Mouse (Mus musculus) ovary, postnatal 10 days (tissue): ENCODE results near the gene Kcnb1.
"Not testable (repeated sequence)": the region's sequence is repeated elsewhere in the genome, so short reads cannot be mapped to it uniquely, and the experiment has no call there.

Experiments used
- DNase-seq: peaks from one replicate; pipeline ENCODE4 v3.0.0; 2022; ENCODE audit warnings: low spot score

Kcnb1 gene

DNA sequence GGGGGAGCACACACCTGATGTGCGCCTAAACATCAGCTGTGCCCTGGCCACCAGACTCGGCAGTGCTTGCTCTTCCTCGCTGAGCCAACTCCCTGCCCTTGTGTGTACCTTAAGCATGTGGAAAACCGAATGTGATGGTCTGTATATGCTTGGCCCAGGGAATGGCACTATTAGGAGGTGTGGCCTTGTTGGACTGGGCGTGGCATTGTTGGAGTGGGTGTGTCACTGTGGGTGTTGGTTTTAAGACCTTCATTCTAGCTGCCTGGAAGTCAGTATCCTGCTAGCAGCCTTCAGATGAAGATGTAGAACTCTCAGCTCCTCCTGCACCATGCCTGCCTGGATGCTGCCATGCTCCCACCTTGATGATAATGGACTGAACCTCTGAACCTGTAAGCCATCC lies 14.7 kb upstream of the Kcnb1 start:
- not testable (repeated sequence) for DNase-seq

DNA sequence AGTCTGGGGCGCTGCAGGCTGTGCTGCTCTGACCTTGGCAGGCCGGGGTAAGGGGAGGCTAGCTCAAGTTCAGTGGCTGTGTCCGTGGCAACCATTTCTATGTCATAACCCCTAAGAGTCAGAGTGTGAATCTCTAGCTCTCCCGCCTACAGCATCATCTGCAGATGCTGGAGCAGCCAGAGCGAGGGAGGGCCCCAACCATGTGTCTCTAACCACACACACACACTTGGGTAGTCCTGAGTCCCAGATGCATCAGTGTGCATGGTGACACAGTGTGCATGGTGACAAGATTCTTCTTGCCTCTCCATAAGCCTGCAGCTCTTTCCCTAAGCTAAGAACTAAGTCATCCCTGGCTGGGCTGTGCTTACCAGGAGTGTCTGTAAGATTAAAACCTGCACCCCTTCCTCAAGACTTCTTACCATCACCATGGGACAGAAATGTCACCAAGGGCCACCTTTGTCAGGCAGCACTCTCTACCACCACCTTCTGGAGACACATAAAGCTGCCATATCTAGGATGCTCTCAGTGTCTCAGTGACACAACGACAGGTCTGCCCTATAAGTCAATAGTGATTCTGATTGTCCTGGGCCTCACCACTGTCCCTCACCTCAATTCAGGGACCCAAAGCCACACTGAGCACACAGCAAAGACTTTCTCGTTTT lies 13.7 kb upstream of the Kcnb1 start:
- no peak for DNase-seq

DNA sequence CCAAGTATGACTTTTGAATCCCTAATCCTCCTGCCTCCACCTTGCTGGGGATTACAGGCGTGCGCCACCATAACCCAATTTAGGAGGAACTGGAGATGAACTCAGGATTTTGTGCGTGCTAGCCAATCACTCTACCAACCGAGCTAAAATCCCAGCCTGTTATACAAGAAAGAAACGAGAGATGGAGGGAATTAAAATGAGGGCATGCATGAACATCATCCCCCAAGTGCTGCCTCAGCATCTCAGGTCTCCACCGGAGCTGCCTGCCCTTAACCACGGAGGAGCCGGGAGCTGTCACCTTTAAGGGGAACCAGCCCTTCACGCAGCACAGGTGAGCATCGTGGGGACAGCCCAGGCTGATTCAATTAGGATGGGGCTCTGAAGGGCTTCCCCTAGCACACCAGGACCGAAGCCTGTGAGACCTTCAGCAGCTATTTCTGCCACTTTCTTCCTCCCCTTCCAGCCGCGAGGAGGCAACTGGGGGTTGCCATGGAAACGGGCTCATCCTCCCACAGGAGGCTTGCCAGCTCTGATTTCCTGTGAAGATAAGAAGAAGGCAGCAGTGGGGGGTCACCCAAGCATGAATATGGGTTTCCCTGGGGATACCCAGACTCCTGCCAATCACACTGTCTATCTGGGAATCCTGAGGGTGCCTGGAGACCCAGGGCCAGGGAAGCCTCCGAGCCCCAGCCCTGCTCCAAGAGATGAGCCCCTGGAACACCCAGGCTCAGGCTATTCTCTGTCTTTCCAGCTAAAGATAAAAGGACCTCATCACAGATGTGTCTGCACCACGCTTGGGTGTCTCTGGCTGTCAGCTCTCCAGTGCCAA lies 11.7 kb upstream of the Kcnb1 start:
- no peak for DNase-seq

DNA sequence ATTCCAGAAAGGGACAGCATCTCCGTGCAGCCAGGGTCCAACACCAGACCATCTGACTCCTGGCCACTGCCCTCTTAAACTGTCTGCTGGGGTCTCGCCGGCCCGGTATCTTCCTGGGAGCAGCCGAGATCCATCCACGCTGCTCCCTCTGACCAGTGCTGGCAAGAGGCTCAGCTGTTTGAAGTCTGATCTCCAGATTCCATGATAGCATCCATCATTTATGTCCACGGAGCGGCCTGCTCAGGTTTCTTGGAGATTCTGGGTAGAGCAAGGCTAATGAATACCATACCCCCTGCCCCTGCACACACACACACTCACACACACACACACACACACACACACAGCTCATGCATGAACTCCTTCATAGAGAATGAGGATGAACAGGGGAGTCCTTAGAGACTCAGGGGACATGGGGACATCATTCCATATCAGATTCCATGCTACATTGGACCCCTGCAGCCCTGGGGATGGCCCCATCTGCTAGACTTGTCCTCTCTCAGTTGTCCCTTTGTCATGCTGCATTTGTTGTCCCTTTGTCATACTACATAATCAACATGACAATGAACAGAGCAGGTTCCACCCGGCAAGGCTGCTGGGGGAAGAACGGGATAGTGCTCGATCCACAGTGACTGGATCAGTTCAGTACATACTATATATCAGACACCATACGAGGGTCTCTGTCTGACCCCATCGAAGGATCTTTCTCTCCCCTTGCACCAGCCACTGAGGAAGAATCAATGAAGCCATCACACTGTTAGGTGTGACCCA lies 8.9 kb upstream of the Kcnb1 start:
- no peak for DNase-seq

DNA sequence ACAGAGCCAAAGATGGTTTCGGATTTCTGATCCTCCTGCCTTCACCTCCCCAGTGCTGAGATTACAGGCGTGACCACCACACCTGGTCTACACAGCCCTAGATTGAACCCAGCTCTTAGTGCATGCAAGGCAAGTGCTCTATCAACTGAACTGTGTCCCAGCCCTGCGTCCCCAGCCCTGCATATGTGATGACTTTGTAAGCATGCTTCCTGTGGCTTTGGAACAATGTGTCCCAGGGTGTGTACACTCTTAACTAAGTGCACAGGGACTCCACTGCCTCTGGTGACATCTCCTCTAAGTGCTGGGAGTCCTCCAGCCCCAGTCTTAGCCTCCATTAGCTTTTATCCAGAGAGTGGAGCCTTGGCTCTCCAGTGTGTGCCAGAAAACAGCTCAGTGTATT lies 3.4 kb upstream of the Kcnb1 start:
- DNase-seq, result no peak

DNA sequence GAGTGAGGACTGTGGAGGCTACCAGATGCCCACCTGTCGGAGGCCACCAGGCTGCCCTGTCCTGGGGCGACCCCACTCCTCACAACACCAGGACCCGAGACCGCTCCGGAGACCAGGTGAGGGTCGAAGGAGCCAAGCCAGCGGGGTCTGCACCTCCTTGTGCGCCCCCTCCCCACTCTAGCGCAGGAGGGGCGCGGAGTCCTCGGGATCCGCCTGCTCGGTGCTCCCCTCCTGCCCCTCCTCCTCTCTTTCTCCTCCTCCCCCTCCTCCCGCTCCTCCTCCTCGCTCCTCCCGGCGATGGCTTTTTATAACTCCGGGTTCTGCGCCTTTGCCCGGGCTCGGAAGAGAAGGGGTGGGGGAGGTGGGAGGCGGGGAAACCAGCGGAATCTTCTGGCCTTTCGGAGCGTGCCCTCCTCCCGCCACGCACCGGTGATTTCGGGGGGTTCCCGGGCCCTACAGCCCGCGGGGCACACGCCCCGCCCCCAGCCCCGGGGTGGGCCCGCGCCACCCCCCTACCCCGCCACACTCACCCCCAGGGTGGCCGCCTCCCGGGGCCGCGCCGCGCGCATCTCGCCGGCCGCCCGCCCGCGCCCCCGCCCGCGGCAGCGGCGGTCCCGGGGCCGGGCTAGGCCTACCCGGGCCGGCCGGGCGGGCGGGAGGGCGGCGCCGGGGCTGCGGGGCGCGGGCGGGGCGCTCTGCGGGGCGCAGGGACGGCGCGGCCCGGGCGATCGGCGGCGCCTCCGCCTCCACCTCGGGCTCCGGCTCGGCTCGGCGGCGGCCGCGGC lies 472 bp downstream of the Kcnb1 start:
- no peak for DNase-seq

DNA sequence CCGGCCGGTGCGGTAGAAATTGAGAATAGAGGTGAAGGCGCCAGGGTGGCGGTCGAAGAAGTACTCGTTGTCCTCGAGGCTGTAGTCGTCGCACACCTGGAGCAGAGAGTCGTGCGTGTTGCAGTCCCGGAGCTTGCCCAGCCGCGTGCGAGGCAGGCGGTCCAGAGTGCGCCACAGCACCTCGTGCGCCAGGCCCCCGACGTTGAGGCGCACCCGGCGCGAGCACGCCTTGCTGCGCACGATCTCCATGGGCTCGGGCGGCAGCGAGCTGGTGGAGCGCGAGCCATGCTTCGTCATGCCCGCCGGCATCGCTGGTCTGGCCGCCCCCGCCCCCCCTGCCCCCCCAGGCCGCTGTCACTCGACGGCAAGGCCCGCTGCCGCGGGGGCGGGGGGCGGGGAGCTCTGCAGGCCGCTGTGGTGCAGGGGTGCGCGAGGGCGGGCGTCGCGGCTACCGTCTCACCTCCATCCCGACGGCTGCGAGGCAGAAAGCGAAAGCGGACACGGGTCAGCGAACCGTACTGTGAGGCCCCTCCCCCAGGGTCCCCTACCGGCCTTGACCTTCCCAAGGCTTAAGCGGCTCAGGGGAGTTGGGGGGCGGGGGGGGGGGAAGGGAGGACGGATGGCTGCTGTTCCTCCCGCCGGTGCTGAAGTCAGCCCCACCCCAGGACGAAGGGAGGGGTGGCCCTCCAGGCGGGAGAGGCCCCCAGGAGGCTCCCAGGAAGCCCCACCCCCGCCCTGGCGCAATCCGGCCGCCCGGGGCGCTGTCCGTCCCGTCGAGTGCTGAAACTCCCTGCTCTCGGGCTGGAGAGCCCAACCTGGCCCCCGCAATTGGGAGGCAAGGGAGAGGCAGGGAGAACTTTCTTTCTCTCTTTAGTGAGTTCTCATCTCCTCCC lies 1.4 kb downstream of the Kcnb1 start:
- DNase-seq, result peak; percentile 89

DNA sequence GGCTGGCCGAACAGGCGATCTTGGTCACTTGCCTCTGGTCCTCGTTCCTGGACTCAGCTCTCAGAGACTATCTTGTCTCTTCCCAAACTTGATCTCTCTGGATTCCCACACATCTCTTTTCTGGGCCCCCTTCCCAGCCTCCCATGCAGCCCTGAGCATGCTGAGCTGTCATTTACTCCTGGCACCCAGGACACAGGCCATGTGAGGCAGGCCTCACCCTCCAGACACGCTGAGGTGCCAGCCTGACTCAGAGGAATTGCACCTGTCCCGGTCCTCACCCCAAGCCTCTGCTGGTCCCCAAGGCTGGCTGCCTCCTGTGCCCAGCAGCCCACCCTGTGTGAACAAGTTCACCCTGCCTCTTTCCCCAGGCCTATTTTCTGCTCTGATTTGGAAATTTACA lies 2.8 kb downstream of the Kcnb1 start:
- DNase-seq, result no peak

DNA sequence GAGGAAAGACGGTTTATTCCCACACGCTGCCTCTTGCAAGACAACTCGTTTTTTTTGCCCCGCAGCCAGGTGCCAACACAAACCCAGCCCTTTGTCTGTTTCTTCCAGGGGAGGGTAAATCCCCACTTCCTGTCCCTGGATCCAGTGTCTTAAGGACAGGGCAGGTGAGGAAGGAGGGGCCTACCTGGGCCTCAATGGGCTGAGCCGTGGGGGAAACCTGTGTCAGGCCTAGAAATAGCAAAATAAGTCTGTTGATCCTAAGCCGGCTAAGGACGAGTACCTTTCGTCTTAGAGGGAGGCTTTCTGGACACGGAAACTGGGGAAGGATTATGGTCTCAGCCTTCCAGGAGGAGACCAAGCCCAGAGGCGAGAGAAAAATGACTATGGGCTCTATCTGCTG lies 3.4 kb downstream of the Kcnb1 start:
- DNase-seq, result no peak

DNA sequence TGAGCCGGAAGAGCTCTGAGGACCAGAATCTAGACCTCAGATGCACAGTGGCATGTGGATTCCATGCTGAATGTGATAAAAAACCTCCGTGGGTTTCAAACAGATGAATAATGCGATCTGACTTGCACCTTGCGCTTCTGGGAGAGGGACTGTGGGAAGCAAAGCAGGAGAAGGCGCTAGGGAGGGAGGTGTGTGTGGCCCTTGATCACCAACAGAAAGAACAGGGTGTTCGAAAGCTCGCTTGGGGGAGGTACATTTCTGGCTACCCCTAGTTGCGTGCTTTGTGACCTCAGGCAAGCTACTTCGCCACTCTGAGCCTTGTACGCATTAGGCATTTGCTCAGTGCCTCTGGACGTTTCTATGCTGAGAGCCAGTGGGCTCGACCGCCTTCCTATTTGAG lies 4.0 kb downstream of the Kcnb1 start:
- no peak for DNase-seq

DNA sequence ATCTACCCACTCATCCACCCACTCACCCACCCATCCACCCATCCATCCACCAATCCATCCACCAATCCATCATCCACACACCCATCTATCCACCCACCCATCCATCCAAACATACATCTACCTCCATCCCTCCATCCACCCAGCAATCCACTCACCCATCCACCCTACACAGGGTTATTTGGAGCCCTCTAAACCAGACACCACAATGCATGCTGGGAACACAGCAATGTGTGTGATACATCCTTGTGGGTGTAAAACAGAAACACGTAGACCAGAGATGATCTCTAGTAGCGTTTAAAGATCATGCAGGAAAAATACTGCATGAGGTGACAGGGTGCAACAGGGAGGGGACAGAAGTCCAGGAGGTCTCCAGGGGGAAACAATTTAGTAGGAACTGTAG lies 4.5 kb downstream of the Kcnb1 start:
- DNase-seq, result no peak

DNA sequence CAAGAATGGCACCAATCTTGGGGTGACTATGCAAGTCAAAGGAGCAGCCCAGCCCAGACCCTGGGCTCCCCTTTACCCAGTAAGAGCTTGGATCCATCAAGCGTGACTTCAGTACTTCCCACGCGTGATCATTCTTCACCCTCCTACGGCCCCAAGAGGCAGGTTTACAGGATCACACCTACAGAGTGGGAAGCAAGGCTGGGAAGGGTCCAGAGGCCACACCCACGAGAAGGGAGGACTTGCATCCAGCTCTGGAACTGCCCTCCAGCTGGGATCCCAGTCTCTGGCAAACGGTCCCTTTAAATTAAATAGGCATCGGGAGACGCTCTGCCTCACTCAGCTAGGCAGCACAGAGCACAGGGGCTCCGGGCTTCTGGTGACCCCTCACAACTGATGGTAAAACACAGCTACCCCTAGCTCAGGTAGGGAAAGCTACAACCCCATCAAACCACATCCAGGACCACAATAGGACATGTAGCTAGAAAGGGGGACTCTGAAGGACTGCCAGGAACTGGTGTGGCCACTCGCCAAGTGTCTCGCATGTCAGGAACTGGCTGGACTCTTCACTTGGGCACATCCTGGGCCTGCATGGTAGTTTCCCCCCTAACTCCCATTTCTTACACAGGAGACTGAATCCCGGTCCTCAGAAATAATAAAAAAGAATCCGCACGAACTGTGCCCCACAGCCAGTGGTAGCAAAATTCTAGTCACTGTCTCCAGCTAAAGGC lies 8.1 kb downstream of the Kcnb1 start:
- DNase-seq, result no peak

DNA sequence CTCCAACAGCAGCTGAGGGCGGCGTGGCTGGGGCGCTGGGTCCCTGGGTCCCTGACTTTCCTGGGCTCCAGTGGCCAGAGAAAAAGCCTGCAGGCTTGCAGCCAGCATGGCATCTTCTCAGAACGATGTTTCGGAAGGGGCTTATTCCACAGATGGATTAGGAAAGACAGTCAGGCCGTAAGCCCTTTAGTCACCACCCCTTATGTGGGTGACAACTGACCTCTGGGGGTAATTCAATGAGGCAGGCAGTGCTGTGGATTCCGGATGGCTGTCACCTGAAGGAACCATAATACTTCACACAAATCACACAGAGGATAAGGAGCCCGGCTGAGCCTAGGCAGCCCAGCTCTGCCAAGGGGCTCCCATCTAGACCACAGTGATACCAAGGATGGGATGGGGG lies 8.9 kb downstream of the Kcnb1 start:
- no peak for DNase-seq

DNA sequence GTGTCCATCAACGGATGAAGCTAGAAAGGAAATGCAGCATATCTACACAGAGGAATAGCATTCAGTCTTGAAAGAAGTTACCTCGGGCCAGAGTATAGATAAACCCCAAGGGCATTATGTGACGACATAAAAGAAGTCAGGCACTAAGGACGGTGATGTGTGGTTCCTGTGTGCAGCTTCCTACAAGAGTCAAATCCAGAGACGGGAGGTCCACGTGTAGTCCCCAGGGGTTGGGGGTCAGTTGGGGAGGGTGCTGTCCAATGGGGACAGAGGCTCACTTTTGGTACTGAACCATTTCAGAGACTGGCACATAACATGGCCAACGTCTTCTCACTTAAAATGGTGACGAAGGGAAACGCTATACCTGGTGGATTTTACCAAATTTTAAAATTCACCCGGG lies 10.7 kb downstream of the Kcnb1 start:
- no peak for DNase-seq

DNA sequence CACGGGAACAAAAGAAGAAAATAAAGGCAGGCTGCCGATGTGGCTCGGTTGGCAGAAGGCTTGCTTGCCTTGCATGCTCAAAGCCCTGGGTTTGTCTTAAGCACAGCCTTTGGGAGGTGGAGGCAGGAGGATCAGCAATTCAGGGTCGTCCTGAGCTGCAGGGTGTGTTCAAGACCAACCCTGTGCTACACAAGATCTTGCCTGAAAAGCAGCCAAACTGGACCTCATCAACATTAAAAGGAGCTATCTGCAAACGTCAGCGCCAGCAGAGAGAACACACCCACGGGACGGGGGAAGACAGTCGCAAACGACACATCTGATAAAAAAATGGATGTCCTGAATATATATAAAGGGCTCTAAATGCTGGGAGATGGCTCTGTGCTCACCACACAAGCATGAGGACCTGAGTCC lies 12.7 kb downstream of the Kcnb1 start:
- DNase-seq, result no peak

DNA sequence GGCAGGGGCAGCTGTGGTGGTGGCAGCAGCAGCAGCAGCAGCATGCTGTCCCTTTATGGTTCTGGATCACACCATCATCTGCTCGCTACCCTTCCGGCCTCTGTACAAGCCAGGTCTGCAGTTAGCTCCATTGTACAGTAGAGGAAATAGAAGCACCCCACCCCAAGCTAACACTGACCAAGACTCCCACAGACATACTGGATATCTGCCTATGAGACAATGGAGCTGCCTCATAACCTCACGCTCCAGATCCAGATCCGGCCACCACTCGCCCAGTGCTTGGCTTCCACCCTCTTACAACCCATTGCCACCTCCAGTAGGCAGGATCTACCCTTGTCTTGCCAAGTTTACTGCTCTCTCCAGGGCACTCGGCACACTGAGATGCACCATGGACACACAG lies 14.7 kb downstream of the Kcnb1 start:
- no peak for DNase-seq

DNA sequence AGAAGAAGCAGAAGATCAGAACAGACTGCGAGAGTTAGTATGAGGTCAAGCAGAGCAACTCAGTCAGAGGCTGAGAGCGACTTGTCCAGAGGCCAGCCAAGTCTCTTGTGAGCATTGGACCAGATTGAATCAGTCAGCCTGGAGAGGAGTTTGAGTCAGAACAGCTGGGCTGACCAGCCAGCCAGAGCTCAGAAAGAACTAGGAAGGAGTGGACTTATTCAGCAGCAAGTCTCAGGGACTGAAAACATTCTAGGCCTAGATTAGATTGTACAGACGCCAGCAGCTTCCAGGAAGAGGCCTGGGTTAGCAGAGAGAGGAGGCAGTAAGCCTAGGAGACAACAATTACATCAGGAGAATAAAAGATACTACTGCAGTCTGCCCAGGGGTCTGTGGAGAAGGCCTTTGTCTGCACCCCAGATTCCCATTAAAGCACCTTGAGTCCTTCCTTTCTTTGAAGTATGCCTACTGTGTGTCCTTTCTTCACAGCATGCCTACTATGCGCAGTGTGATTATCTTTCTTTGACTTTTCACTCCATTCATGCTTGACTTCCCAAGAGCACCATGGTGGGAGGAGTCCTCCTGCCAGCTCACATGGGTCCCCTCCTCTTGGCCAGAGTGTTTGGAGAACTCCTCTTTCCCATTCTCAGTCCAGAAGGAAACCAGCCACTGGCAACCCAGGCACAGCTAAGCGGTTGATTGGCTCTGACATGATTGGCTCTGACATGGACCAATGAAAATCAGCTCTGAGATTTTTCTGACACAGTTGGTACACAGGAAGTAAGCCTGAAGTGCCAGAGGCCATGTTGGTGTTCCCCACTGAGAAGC lies 16.7 kb downstream of the Kcnb1 start:
- DNase-seq, result no peak

DNA sequence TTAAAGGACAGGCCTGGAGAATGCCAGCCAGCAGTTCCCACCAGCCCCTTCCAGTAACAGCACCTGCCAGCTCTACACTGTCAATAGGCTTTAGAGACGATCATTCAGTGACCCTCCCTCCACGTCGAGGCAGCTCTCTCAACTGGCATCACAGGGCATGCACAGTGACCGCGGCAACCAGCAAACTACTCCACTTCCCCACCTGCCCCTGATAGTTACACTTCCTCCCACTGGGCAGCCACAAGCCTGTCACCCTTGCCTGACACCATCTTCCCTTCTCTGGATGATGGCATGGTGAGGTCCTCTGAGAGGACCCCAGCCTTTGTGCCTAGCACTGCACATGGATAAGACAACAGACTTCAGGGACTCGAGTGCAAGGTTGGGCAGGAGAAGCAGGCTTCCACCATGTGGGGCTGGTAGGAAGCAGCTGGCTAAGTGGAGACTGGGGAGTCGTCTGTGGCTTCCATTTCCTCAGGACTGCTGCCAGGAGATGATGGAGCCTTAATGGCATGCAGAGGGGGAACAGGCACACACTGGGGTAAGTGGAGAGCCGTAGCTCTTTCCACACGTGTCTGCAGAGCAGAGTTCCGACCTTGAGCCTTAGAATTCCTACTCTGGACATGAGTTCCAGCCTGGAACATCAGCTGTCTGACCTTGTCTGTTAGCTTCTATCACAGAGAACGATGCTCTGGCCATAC lies 22.3 kb downstream of the Kcnb1 start:
- no peak for DNase-seq

DNA sequence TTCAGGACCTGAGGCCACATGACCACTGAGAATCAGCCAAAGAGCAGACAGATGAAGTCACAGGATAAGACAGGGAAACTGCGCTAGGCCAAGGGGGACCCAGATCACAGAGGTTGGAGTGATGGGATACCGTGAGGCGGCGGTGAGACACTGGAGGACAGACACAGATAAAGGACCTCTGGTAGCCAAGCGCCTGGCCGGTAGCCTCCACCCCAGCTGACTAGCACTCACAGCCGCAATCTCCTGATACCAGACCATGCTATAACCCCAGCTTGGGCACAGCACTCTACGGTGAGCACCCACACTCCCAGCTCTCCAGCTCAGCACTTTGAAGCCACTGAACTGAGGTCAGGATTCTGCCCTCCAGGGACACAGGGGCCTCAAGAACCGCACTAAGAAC lies 26.4 kb downstream of the Kcnb1 start:
- no peak for DNase-seq
